Mouse (Mus musculus) hindbrain, embryonic 11.5 days (tissue): ENCODE measurements around the gene Dido1. TPM values are rescaled to one million over a fixed set of nuclear protein-coding genes. Genes with fewer than 3 reads are reported as not detected.

Source experiments
- ATAC-seq: fragments of 200-750 bp; cut with Nextera tagmentation; 2 replicates; pipeline ENCODE4 v1.8.0; 2017; ENCODE audit warnings: mild to moderate bottlenecking, moderate TSS enrichment, moderate library complexity; ENCODE audit not compliant: low FRiP score
- DNase-seq: peaks from one replicate; pipeline ENCODE4 v3.0.0-alpha.2; 2015; ENCODE audit warnings: low spot score
- H3K27ac ChIP-seq: fragments of 300-500 bp; sonication (generic); 2 replicates; pipeline ENCODE4 v1.5.1; 2014; ENCODE audit warnings: mild to moderate bottlenecking, low read depth, low read length
- H3K27me3 ChIP-seq: fragments of 300-500 bp; sonication (generic); 2 replicates; pipeline ENCODE4 v1.6.1; 2014; ENCODE audit warnings: mild to moderate bottlenecking, low read length, moderate library complexity, mixed read lengths; ENCODE audit not compliant: control insufficient read depth, insufficient read depth
- H3K36me3 ChIP-seq: fragments of 300-500 bp; sonication (generic); 2 replicates; pipeline ENCODE4 v1.6.1; 2014; ENCODE audit warnings: mild to moderate bottlenecking, low read length, moderate library complexity, mixed read lengths; ENCODE audit not compliant: control insufficient read depth, insufficient read depth
- H3K4me1 ChIP-seq: fragments of 300-500 bp; sonication (generic); replicated peaks from 2 replicates; pipeline ENCODE4 v1.6.1; 2014; ENCODE audit warnings: low read length, mixed read lengths; ENCODE audit not compliant: control insufficient read depth, insufficient read depth
- H3K4me2 ChIP-seq: fragments of 300-500 bp; sonication (generic); replicated peaks from 2 replicates; pipeline ENCODE4 v1.6.1; 2014; ENCODE audit warnings: mild to moderate bottlenecking, low read depth, low read length
- H3K4me3 ChIP-seq: fragments of 300-500 bp; sonication (generic); 2 replicates; pipeline ENCODE4 v1.5.1; 2014; ENCODE audit warnings: low read depth, low read length
- H3K9ac ChIP-seq: fragments of 300-500 bp; sonication (generic); 2 replicates; pipeline ENCODE4 v1.6.1; 2014; ENCODE audit warnings: low read depth, low read length
- H3K9me3 ChIP-seq: fragments of 300-500 bp; sonication (generic); 2 replicates; pipeline ENCODE4 v1.6.1; 2016; ENCODE audit warnings: low read length; ENCODE audit not compliant: control insufficient read depth
- WGBS: fragments of 180-500 bp; shearing (Covaris S2); extraction: QIAGEN DNeasy Blood & Tissue Kit; methylation state at CpG from one replicate; pipeline ENCODE4 v1.1.7; 2014; 5-methylcytosine and 5-hydroxymethylcytosine counted together
- polyA plus RNA-seq: library from polyadenylated mRNA; unstranded; fragments of >200 nt; fragmentation: Nextera tagmentation; extraction: Ambion mirVana; gene quantifications from 2 replicates; pipeline ENCODE4 v1.2.1, GENCODE M21; 2014

Dido1 gene
- polyA plus RNA-seq, 1 experiment from 2014 or later = 39.7 TPM

DNA sequence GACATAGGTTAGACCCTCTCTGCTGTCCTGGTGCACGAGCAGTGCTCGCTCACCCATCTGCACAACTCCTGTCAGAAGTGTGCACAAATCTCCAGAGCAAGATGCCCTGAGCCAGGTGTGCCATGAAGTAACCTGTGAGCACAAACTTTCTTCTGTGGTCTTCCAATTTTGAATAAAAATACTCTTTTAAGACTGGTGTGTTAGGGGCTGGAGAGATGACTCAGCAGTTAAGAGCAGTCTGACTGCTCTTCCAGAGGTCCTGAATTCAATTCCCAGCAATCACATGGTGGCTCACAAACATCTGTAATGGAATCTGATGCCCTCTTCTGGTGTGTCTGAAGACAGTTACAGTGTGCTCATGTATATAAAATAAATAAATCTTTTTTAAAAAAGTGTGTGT, 33.5 kb upstream of the Dido1 start:
- Histone ChIP-seq H3K4me3 (no peak overlapping the region), H3K4me1 (no peaks in the 10 kb centered on the region), H3K9me3 (no peaks in the 10 kb centered on the region), H3K27ac (no peak overlapping the region), H3K9ac (no peak overlapping the region), H3K4me2 (no peak overlapping the region), H3K27me3 (no peaks in the 10 kb centered on the region), H3K36me3 (no peaks in the 10 kb centered on the region)
- ATAC-seq (no peak), DNase-seq (no peak)
- WGBS = 86% methylated on average over 2 of the region's 2 CpGs

DNA sequence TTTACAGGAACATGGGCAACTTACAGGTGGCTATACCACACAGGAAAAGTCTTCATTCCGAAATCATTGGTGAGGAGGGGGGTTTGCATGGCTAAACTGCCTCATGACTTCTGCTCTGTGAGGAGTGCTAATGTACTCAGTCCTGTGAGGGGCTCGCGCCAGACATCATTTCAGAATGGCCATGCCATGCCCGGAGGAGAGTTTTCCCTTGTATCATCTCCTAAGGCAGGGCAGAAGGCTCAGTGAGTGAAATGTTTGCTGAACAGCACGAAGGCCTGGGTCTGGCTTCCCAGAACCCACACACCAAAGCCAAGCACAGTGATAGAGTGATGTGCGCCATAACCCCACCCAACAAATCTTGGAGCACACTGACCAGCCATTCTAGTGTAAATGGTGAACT, 33.0 kb upstream of the Dido1 start:
- H3K4me3 ChIP-seq = no peak overlapping the region
- H3K4me2 ChIP-seq = no peak overlapping the region
- no peak overlapping the region for H3K9ac ChIP-seq
- DNase-seq (no peak), ATAC-seq (no peak)
- no peaks in the 10 kb centered on the region for H3K36me3 ChIP-seq
- 89% methylated on average over 6 of the region's 6 CpGs for WGBS
- H3K27me3 ChIP-seq = no peaks in the 10 kb centered on the region
- H3K27ac ChIP-seq = no peak overlapping the region
- H3K9me3 ChIP-seq = no peaks in the 10 kb centered on the region
- no peaks in the 10 kb centered on the region for H3K4me1 ChIP-seq

DNA sequence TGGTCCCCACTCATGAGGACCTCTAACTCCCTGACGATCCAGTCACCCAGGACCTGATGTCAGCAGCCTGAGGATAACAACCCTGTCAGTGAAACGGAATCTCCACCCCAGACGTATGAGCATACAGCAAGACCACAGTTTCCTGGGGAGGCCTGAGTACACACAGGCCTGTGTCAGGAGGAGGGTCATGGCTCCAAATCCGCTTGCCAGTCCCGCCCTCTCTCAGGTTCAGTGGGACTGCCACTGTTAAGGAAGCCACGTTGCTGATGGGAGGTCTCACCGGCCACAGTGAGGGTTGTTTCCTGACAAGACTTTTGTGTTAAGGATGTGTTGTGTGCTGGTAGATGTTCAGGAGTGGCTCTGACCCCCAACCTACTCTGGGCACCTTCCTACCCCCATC, 31.6 kb upstream of the Dido1 start:
- no peaks in the 10 kb centered on the region for H3K27me3 ChIP-seq
- no peak overlapping the region for H3K9ac ChIP-seq
- no peak overlapping the region for H3K4me2 ChIP-seq
- H3K4me1 ChIP-seq = no peaks in the 10 kb centered on the region
- DNase-seq (no peak), ATAC-seq (no peak)
- WGBS = 76% methylated on average over 7 of the region's 7 CpGs
- H3K4me3 ChIP-seq = no peak overlapping the region
- no peaks in the 10 kb centered on the region for H3K36me3 ChIP-seq
- H3K27ac ChIP-seq = no peak overlapping the region
- H3K9me3 ChIP-seq = no peaks in the 10 kb centered on the region

DNA sequence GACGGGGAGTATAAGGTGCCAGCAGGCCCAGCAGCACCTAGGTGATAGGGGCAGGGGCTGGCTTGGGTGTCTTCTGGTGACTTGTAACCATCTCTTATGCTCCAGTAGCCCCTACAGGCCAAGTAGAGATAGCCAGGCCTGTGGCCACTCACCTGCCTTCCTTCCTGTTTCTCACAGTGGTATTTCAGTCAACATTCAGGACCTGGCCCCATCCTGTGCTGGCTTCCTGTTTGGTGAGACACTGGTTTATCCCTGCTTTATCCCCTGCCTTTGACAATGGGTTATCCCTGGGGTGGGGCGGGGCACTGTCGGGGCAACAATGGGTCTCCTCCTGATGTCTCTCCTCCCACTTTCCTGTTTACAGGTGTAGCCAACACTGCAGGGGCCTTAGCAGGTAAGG, 30.6 kb upstream of the Dido1 start:
- Histone ChIP-seq H3K36me3 (no peaks in the 10 kb centered on the region), H3K9me3 (no peaks in the 10 kb centered on the region), H3K4me2 (no peak overlapping the region), H3K27me3 (no peaks in the 10 kb centered on the region), H3K27ac (no peak overlapping the region), H3K4me1 (no peaks in the 10 kb centered on the region), H3K9ac (no peak overlapping the region), H3K4me3 (no peak overlapping the region)
- 28% methylated on average over 3 of the region's 3 CpGs for WGBS
- ATAC-seq (no peak), DNase-seq (no peak)

DNA sequence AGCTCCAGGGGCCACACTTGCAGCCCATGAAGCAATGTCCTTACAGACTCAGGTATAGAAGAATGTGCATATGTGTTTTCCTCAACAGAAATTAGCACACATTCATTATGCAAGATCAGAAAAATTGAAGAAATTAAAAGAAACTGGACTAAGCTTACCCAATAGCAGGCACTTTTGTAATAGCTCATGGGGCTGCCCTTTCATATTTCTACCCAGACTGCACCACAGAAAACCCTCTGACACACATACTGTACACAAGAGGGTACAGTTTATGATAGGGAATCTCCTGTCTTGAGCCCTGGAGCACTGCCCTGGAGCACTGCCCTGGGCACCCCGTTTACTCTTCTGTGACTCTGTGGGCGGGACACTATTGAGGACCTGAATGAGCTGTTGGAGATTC, 28.2 kb upstream of the Dido1 start:
- Histone ChIP-seq H3K9me3 (no peaks in the 10 kb centered on the region), H3K4me3 (no peak overlapping the region), H3K4me2 (no peak overlapping the region), H3K9ac (no peak overlapping the region), H3K27ac (no peak overlapping the region), H3K4me1 (no peaks in the 10 kb centered on the region), H3K27me3 (no peaks in the 10 kb centered on the region), H3K36me3 (no peaks in the 10 kb centered on the region)
- DNase-seq (no peak), ATAC-seq (no peak)
- 84% methylated on average over 2 of the region's 2 CpGs for WGBS

DNA sequence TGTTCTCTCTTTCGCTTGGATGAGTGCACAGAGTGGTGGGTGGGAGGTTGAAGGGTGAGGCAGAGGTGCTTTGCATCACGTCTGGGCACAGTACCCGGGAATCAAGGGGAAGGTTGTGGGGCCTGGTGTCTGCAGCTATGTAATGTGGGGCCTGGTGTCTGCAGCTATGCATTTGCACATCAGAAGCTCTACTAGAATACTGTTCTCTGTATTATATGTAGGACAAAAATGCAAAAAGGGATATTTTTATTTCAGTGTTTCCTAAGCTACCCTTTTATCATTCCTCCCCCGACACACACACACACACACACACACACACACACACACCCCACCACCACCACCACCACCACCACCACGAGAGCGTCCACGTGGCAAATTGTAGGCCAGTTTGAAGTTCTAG, 25.4 kb upstream of the Dido1 start:
- H3K4me2 ChIP-seq = no peak overlapping the region
- 81% methylated on average over 7 of the region's 7 CpGs for WGBS

DNA sequence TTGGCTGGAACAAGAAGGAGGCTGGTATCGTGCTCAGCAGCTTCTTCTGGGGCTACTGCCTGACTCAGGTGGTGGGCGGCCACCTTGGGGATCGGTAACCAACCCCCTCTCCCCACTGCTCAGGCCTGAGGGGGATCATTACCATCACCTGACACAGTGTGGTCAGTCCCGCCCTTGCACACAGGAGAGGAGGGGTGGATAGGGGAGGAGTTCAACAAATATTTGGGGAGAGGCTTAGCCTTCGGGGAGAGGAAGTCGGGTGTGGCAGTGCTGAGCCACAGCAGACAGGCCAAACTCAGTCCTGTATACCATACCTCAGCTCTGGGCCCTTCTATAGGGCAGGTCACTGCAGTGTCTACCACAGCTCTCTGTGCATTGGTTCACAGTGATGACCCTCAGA, 22.2 kb upstream of the Dido1 start:
- Histone ChIP-seq H3K27me3 (no peaks in the 10 kb centered on the region), H3K4me2 (no peak overlapping the region), H3K36me3 (no peaks in the 10 kb centered on the region), H3K4me1 (no peaks in the 10 kb centered on the region), H3K4me3 (no peak overlapping the region), H3K9me3 (no peaks in the 10 kb centered on the region), H3K9ac (no peak overlapping the region), H3K27ac (no peak overlapping the region)
- DNase-seq (no peak), ATAC-seq (no peak)
- WGBS = 63% methylated on average over 6 of the region's 6 CpGs

More for the DNA sequence above, 25.4 kb upstream of the Dido1 start:
- ATAC-seq (no peak), DNase-seq (no peak)
- no peak overlapping the region for H3K9ac ChIP-seq
- no peak overlapping the region for H3K4me3 ChIP-seq
- H3K27ac ChIP-seq = no peak overlapping the region
- H3K9me3 ChIP-seq = no peaks in the 10 kb centered on the region
- H3K36me3 ChIP-seq = no peaks in the 10 kb centered on the region
- H3K27me3 ChIP-seq = no peaks in the 10 kb centered on the region
- no peaks in the 10 kb centered on the region for H3K4me1 ChIP-seq

DNA sequence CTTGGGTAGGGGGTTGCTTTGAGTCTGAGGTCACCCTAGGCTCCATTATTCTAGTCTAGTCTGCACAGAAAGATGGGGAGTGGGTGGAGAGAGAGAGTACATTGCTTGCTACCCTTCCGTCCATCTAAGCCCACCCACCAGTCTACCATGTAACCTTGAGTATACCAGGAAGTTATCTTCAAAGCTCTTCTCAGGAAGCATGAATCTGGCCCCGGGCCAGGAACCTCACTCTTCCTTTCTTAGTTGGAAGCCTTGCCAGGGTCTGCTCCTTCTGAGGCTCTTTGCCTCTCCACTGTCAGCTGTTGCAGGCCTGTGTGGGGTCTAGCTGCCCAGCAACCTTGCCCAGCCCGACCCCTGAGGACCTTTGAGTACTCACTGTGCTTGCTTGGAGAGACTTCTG, 21.2 kb upstream of the Dido1 start:
- ATAC-seq (no peak), DNase-seq (no peak)
- Histone ChIP-seq H3K4me1 (no peaks in the 10 kb centered on the region), H3K27ac (no peak overlapping the region), H3K4me3 (no peak overlapping the region), H3K9ac (no peak overlapping the region), H3K9me3 (no peaks in the 10 kb centered on the region), H3K27me3 (no peaks in the 10 kb centered on the region), H3K36me3 (no peaks in the 10 kb centered on the region), H3K4me2 (no peak overlapping the region)
- WGBS = 74% methylated on average over 3 of the region's 3 CpGs

DNA sequence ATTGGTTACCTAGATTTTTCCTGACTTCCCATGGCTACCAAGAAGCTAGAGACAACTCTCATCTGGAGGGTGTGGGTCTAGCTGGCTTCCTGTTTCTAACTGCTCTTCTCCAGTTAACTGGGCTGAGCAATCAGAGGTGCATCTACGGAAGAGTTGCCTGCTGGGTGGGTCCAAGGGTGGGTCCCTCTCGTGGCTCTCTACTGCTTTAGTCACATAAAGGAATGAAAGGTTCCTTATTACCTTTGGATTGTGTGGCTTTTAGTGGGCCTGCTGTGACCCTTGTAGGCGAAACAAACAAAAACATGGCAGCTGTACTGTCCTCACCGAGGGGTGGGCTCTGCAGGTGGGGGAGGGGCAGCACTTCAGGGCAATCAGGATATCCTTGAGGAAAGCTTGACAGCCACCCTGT, 17.8 kb upstream of the Dido1 start:
- ATAC-seq = no peak
- WGBS = 56% methylated on average over 4 of the region's 4 CpGs
- no peak overlapping the region for H3K9ac ChIP-seq
- H3K4me1 ChIP-seq = no peaks in the 10 kb centered on the region
- no peak overlapping the region for H3K4me3 ChIP-seq
- H3K36me3 ChIP-seq = no peaks in the 10 kb centered on the region
- H3K27me3 ChIP-seq = no peaks in the 10 kb centered on the region
- H3K27ac ChIP-seq = no peak overlapping the region
- no peaks in the 10 kb centered on the region for H3K9me3 ChIP-seq
- H3K4me2 ChIP-seq = no peak overlapping the region
- DNase-seq = no peak
